Mouse (Mus musculus) kidney, adult 2 months (tissue): Measurements from ENCODE around the gene Zfp775. TPM values are rescaled to one million over a fixed set of nuclear protein-coding genes. Genes with fewer than 3 reads are reported as not detected.
A peak's percentile ranks its signal among the peaks of the same experiment; 100 is the strongest.

Experiments used
- DNase-seq: peaks from one replicate; pipeline ENCODE4 v3.0.0; 2021
- H3K27ac ChIP-seq: fragments of 200-500 bp; 2 replicates; pipeline ENCODE4 v1.5.1; 2012; ENCODE audit warnings: low read depth, low read length, control low read depth, inconsistent platforms; ENCODE audit not compliant: insufficient read depth
- H3K27me3 ChIP-seq: fragments of 200-500 bp; replicated peaks from 2 replicates; pipeline ENCODE4 v1.6.1; 2012; ENCODE audit warnings: mild to moderate bottlenecking, moderate library complexity, low read length, inconsistent platforms; ENCODE audit not compliant: control insufficient read depth, insufficient read depth
- H3K36me3 ChIP-seq: fragments of 200-500 bp; 2 replicates; pipeline ENCODE4 v1.6.1; 2012; ENCODE audit warnings: mild to moderate bottlenecking, moderate library complexity, low read length, inconsistent platforms; ENCODE audit not compliant: control insufficient read depth, insufficient read depth
- H3K4me1 ChIP-seq: fragments of 200-500 bp; 2 replicates; pipeline ENCODE4 v1.6.1; 2011; ENCODE audit warnings: low read length; ENCODE audit not compliant: control insufficient read depth, insufficient read depth
- H3K4me3 ChIP-seq: fragments of 200-500 bp; 2 replicates; pipeline ENCODE4 v1.5.1; 2011; ENCODE audit warnings: mild to moderate bottlenecking, low read depth, low read length, control low read depth; ENCODE audit not compliant: insufficient read depth
- CTCF ChIP-seq: fragments of 200-500 bp; conservative IDR thresholded peaks from 2 replicates; pipeline ENCODE4 v1.5.1; 2011; ENCODE audit warnings: low read depth, mild to moderate bottlenecking, control low read depth, low read length, moderate library complexity, mixed read lengths; ENCODE audit not compliant: insufficient read depth, insufficient read length
- POLR2A ChIP-seq: fragments of 200-500 bp; IDR thresholded peaks from one replicate; pipeline ENCODE4 v1.6.1; 2011; ENCODE audit warnings: low read depth, low read length, control low read depth
- WGBS: fragments of 180-500 bp; shearing (Covaris S2); methylation state at CpG from one replicate; pipeline ENCODE4 v1.1.7; 2018; 5-methylcytosine and 5-hydroxymethylcytosine counted together
- polyA plus RNA-seq: library from polyadenylated mRNA; depleted of rRNA; stranded (reverse); fragments of >200 nt; gene quantifications from 2 replicates; pipeline ENCODE4 v1.2.3, GENCODE M21; 2012; rRNA removed

The Zfp775 gene
- polyA plus RNA-seq: 4.3 and 6.1 TPM in 2 replicates

DNA sequence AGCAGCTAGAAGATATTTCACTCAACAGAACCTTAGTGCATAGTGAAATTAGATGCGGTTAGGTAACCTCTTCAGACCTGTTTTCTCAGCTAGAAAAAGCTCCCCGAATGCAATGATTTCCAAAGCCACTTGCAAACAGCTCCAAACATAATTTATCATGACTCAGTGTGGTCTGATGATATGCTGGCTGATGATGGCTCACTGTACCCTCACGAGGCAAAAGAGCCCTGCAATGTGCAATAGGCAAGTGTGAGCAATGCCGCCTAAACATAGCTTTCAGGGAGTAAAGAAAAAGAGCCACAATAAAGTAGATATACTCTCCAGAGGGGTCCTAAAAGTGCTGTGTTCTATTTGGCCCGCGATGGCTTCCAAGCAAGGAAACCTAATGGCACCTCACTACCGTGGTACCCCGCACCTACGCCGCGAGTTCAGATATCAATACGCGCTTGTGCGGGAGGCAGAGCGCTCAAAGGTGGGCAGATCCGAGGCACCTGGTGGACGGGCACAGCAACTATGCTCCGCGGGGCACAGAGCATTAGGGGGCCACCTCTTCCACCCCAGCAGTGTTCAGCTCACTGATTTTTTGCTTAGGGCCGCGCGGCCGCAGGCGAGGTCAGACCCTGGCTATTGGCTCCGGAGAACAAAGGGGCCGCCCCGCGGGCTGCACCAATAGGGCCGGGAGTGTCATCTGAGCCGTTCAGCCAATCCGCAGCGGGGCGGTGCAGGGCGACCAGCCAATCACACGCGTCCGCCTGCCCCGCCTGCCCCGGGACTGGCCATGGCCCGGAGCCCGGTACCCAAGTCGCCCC, at the start of gene Zfp775:
Zfp775 (plus strand) TSS at position 793 of the 809 bp plus-strand sequence.
- peak within 1 kb of the TSS; percentile 95 for H3K27ac ChIP-seq
- peak within 1 kb of the TSS; percentile 87 for H3K4me3 ChIP-seq
- peaks cover 11% of the 10 kb centered on the region; the same call in 1 of the 2 replicates for H3K4me1 ChIP-seq
- 5% methylated on average over 42 of the region's 42 CpGs for WGBS
- peaks cover 2% of the 10 kb centered on the region for H3K36me3 ChIP-seq
- no peaks in the 10 kb centered on the region for H3K27me3 ChIP-seq
- peak; percentile 12 for TF ChIP-seq POLR2A
- no peak for TF ChIP-seq CTCF
- peak; percentile 99 for DNase-seq

DNA sequence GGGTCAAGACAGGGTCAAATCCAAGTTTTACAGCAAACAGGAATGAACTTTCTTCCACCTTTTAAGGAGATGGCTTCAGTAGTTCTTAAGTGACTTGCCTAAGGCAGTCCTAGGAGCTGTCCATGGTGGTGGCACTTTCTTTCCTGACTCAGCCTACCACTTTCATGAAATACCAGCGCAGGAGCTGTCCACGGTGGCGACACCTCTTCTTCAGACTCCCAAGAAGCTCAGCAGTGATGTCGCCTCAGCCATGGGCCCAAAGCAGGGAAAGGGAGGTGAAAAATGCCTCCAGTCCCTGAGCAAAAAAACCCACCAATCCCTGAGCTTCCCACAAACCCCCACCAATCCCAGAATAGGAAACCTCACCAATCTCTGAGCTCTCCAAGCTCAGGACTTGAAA, 48.9 kb upstream of the Zfp775 start:
- DNase-seq: peak; percentile 45
- no peak overlapping the region for H3K4me3 ChIP-seq
- WGBS: 74% methylated on average over 4 of the region's 4 CpGs
- H3K27ac ChIP-seq: no peak overlapping the region
- no peaks in the 10 kb centered on the region for H3K36me3 ChIP-seq
- TF ChIP-seq POLR2A: no peak
- no peak for TF ChIP-seq CTCF
- H3K27me3 ChIP-seq: no peaks in the 10 kb centered on the region
- peaks cover 13% of the 10 kb centered on the region for H3K4me1 ChIP-seq

DNA sequence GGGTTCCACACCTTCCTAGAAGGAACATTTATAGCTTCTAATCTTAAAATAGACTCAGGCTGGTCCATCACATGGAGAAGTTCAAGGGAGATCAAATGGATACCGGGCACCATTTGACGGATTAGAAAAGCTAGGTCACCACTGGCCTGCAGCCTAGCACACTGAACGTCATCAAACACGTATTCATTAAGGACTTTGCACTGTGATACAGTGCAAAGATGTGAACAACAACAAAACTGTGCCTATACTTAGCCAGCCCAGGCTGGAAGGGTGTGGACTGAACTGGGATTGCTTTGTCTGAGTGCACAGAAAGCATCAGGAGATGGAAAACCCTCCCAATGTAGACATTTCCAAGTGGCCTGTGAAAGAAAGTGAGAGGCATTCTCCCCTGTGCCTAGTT, 48.0 kb upstream of the Zfp775 start:
- peak; percentile 20 for DNase-seq
- no peak for TF ChIP-seq CTCF
- no peak for TF ChIP-seq POLR2A
- Histone ChIP-seq H3K27me3 (no peaks in the 10 kb centered on the region), H3K27ac (peak overlapping the region; percentile 99), H3K4me1 (peaks cover 13% of the 10 kb centered on the region), H3K36me3 (no peaks in the 10 kb centered on the region), H3K4me3 (peak overlapping the region; percentile 64; the same call in 1 of the 2 replicates)
- 54% methylated on average over 4 of the region's 4 CpGs for WGBS

DNA sequence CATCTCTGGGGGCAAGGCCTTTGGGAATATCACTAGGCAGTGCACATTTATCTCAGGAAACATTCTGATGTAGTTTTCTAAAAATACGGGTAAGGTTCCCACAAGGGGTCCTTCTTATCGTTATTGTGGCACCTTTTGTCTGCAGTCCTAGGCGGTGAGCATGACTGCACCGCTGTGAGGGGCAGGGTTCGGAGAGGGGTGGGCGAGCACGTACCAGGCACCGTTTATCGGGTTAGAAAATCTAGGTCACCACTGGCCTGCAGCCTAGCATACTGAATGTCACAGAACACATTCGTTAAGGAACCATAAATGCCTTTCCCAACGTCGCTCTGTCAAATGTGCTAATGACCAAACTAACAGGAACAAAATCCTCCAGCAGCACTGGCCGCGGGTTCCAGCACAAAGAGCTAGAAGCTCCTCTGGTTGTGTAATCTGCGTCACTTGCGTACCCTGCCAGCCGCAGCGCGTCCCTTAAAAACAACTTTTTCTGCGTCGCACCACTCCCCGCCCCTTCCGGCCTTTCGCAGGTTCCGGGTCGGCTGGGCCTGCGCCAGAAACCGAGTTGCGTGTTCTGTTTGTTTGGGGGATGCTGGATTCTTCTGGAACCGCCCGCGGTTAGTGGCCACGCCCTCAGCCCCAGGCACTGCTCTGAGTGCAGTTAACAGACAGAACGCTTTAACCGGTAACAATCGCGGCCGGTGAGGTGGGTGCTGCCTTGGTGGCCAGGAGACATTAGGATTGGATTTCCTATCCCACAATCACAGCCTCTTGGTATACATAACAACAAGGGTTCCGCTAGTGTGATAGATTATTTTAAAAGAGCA, 47.4 kb upstream of the Zfp775 start, which contains the start of gene Lrrc61:
Lrrc61 (plus strand) TSS at position 517 of the 824 bp plus-strand sequence.
- Histone ChIP-seq H3K4me1 (peaks cover 13% of the 10 kb centered on the region), H3K36me3 (no peaks in the 10 kb centered on the region), H3K27ac (peak within 1 kb of the TSS; percentile 99), H3K4me3 (peak within 1 kb of the TSS; percentile 64), H3K27me3 (no peaks in the 10 kb centered on the region)
- under 1% methylated on average over 39 of the region's 39 CpGs for WGBS
- DNase-seq: peak; percentile 99
- TF ChIP-seq POLR2A: peak; percentile 37
- no peak for TF ChIP-seq CTCF

DNA sequence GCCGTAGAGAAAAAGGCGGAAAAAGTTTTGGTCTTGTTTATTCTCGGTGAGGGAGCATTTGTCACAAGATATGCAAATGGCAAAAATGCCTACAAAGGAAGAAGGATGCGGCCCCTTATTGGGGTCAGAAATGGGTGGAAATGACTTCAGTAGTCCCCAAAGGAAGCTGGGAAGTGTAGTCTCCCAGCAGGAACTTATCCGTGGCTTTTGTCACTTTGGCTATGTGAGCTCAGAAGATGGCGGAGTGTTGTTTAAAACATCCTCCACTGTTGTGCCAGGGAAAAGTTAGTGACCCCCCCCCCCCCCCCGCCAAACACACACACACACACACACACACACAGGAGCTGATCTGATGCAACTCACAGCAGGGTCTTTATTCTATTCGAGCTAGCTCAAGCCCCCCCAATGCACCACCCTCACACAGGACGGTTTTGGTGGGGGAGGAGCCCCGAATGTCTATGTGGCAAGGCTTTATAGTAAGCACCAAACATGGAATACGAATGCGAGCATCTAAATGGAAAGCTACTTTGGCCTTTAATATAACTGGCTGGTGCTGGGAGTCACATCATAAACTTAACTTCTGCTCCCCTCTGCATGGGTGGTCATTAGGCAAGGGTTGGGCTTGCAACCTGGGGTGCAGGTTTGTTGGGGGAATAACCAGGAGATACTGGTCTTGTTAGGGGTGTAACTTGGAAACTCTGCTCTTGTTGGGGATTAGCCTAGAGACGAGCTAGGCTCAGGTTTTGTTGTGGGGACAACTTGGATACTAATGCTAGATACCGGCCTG, 46.6 kb upstream of the Zfp775 start:
- H3K27me3 ChIP-seq: no peaks in the 10 kb centered on the region
- peak overlapping the region; percentile 64 for H3K4me3 ChIP-seq
- H3K4me1 ChIP-seq: peaks cover 13% of the 10 kb centered on the region
- H3K36me3 ChIP-seq: no peaks in the 10 kb centered on the region
- TF ChIP-seq CTCF: no peak
- TF ChIP-seq POLR2A: no peak
- peak overlapping the region; percentile 95 for H3K27ac ChIP-seq
- WGBS: 22% methylated on average over 14 of the region's 14 CpGs
- peak; percentile 88 for DNase-seq

DNA sequence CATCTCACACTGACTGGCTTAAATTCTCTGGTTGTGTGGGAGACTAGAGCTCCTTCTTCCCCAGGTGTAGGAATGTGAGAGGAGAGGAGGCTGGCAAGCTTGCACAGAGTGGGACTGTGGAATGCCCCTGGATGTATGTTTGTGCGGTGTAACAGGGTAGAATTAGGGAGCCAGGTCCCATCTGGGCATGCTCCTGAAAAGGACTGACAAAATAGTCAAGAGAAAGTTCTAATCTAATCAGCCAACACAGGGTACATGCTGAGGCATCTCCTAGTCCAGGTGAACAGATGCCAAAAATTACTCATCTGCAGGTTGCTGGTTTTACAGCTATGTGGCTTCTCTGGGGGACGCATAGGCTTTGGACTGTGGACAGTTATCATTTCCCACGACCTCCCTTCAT, 45.9 kb upstream of the Zfp775 start:
- WGBS: 95% methylated on average over 3 of the region's 3 CpGs
- no peak overlapping the region for H3K27ac ChIP-seq

More for the DNA sequence above, 45.9 kb upstream of the Zfp775 start:
- no peak for DNase-seq
- no peaks in the 10 kb centered on the region for H3K27me3 ChIP-seq
- peaks cover 13% of the 10 kb centered on the region for H3K4me1 ChIP-seq
- no peaks in the 10 kb centered on the region for H3K36me3 ChIP-seq
- no peak overlapping the region for H3K4me3 ChIP-seq
- TF ChIP-seq POLR2A (no peak), CTCF (no peak)
